Mouse (Mus musculus): Measurements from ENCODE around the gene Pgm2.

Pgm2 gene

DNA sequence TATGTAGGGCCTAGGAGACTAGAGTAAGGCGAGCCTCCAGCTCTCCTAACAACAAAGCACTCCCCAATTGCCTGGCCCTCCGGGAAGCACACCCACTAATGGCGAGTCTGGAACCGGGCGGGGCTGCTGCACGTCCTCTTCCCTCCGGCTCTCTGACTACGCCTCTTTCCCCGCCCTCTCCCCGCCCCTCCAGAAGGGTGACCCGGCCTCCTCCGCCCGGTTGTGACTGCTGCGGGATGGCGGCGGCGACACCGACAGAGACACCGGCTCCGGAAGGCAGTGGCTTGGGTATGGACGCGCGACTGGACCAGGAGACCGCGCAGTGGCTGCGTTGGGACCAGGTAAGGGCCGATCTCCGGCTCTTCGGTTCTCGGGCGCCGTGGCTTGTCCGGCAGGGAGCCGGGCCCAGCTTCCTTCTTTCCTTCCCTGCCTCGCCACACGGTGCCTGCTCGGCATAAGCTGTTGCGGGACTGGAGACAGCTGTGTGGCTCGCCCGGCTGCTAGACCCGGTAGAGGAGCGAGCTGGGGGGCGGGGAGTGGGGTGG lies at the start of gene Pgm2:
TSS of gene Pgm2 (plus strand) at position 203 of the 545 bp plus-strand sequence.
- DNase-seq (ENCODE audit: low spot score in 2 of 2) = peak; percentile 76 to 79

DNA sequence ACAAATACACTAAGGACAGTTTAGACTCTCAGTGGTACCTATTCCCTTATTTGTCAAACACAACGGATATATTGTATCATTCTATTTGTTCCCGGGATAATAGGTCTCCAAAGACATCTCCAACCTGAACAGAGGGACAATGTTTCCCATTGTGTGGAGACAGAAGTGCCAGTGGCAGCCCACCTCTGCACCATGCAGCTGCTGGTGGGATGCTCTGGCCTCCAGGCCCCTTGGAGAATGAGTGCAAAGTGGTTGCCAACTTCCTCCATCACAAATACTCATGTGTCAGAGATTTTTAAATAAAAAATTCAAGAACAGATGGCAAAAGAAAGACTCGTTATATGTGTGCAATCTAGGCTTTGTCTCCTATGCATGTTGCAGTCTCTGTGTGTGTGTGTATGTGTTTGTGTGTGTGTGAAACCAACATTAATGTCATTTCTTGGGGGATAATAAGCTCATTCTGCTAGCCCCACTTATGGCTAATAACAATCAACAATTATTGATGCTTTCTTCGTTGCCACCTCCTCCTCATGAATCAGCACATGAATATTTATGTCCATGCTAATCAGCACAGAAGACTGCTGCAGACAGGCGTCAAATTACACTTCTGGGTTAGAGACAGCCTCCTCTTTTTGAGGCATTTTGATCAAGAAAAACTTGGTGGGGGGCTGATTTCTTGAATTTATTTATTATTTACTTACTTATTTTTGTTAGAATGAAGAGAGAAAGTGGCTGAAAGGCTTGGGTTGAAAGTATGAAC lies 48.9 kb upstream of the Pgm2 start:
- DNase-seq (ENCODE audit: low spot score in 2 of 2) = no peak

GRCm38 (mm10) chr5:64044790-64045189 lies 48.0 kb upstream of the Pgm2 start:
- peak; percentile 59 to 64 for DNase-seq (ENCODE audit: low spot score in 2 of 2)

- DNase-seq (ENCODE audit: low spot score in 2 of 2) = no peak
Measured at GRCm38 (mm10) chr5:64045502-64045901, 47.2 kb upstream of the Pgm2 start.

- DNase-seq (ENCODE audit: low spot score in 2 of 2) = no peak
Measured at GRCm38 (mm10) chr5:64046995-64047394, 45.8 kb upstream of the Pgm2 start.

DNA sequence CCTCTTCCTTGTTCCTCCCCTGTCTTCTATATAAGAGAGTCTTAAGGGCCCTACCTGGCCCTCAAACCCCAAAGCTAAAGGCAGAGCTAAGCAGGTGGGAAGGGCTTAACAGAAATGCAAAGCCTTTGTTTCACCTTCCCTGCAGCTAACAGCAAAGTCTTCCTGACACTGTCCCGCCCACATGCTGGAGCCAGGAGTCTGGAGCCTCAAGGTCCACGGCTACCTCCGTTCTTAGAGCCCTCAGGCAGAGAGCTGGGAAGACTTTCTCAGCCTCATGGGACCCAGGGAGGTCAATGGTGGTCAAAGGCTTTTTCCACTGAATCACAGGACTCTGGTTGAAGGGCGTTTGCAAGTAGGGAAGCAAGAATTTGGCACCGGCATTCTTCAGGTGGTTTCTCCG lies 44.8 kb upstream of the Pgm2 start:
- no peak for DNase-seq (ENCODE audit: low spot score in 2 of 2)

DNA sequence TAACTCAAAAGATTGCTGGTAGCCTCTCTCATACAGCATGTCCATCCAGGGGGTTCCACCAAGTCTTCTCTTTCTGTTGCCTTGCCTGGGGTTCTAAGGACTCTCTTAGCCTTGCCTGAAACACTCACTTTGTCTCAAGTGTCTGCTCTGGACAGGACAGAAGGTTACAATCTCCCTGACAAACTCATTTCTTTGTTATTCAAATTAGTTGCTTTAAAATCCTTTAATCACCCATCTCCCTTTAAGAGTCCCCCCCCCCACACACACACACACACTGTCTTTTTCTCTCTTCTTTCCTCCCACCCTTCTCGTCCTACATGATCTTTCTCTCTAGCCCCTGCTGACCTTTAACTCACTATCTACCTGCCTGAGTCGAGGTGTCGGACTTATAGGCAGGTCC lies 44.1 kb upstream of the Pgm2 start:
- no peak for DNase-seq (ENCODE audit: low spot score in 2 of 2)

- no peak for DNase-seq (ENCODE audit: low spot score in 2 of 2)
Measured at GRCm38 (mm10) chr5:64049256-64049655, 43.5 kb upstream of the Pgm2 start.

GRCm38 (mm10) chr5:64053010-64053409 lies 39.7 kb upstream of the Pgm2 start:
- no peak for DNase-seq (ENCODE audit: low spot score in 2 of 2)

- no peak for DNase-seq (ENCODE audit: low spot score in 2 of 2)
Measured at GRCm38 (mm10) chr5:64056210-64056609, 36.5 kb upstream of the Pgm2 start.

DNA sequence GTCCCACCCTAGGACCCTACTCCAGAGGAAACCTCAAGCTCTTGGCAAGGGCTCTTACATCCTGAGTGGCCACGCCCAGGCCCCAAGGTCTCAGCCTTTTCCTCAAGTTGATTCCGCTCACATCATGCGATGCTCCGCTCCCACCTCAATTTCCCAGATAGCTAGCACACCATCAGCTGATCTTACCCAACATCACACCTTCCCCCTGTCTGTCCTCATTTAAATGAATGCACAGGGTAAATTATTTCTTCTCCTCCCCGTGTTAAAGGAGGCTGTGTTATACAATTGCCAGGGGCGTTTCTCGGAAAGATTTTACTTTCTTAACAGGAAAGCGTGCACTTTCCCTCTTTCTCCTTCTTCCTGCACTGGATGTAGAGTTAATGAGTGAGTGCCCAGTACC lies 31.9 kb upstream of the Pgm2 start:
- DNase-seq (ENCODE audit: low spot score in 2 of 2) = no peak

DNA sequence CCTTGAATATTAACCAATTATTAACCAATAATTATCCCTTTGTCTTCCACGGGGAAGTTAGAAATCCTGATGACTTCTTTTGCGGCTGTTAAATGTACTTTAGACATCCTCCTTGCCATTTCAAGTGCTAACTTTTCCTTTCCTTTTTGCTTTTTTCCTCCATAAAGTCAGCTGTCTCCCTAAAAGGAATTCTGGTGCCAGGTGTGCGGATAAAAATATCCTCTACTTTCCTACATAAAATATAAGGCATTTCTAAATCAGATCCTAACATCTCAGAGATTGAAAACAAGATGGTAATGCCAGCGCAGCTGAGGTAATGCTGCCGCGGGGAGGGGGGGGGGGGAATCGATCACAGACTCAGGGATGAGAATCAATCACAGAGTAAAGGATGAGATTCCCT lies 31.1 kb upstream of the Pgm2 start:
- no peak for DNase-seq (ENCODE audit: low spot score in 2 of 2)

GRCm38 (mm10) chr5:64062882-64063621 lies 29.7 kb upstream of the Pgm2 start:
- DNase-seq (ENCODE audit: low spot score in 2 of 2) = no peak

DNA sequence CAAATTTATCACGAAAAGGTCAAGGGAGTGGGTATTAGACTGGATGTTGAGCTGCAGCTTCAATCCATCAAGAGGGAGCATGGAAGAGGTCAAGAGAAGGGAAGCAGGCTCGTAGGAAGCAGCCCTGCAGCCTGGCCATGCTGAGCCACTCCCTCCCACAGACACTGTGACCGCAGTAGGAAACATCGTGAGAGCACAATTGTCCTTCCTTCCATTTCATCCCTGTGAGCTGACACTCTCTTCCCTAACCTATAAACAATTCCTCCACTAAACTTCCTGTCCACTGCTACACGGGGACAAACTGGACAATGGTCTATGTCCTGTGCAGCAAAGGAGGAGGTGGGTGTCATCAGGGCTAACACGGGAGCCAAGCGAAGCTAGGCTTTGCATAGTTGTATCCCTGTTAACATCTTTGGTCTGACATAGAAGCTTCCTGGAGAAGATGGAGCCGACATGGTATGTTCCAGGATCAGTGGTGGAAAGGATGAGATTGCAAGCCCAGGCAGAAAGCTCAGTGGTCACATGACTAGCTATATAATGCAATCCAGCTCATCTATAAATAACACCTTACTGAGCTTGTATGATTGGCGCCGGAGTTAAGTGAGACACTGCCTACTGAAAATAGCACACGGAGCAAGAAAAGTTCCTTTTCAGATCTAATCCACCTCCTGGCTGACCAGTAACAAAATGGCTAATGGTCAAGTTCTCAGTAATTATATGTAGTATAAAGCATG lies 29.0 kb upstream of the Pgm2 start:
- peak; percentile 22 to 31 for DNase-seq (ENCODE audit: low spot score in 2 of 2)

GRCm38 (mm10) chr5:64064401-64064800 lies 28.3 kb upstream of the Pgm2 start:
- DNase-seq (ENCODE audit: low spot score in 2 of 2) = peak in 1 of 2 experiments; percentile 21

DNA sequence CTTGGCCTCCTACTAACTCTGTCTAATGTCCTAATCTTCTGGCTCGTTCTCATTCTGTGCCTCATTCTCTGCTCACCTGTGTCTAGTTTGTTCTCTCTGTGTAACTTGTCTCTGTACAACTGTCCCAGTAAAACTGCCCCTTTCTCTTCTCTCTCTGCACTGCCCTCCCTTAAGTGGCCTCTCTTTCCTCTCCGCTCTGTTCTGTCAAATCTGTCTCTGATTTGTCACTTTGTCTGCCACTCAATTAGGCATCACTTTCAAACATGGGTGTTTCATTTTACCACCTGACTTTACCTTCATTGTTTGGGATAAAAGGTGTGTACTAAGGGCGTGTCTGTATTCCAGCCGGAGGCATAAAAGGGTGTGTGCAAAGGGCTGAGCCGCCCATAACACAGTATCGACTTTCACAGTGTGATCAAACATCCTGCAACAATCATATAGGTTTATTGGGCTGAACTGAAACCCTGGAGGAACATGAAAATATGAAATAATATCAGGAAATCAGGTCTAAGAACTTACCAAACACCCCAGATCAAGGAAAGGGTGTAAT lies 27.2 kb upstream of the Pgm2 start:
- DNase-seq (ENCODE audit: low spot score in 2 of 2) = no peak

DNA sequence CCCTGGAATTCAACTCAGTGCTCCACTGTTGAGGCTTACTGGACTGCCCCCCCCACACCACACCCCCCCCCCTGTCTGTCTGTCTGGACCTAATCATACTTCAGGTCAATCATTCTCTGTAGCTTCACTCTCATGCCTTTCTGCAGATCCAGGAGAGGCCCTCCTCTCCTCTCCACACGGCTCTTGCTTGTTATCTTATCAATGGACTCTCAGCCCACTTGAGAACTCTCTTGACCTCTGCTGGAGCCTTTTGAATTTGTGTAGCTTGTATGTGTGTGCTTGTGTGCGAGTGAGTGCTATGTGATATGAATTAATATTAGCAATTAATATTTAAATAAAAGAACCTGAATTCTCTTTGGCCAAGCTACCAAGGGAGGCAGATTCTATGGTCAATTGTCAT lies 26.6 kb upstream of the Pgm2 start:
- no peak for DNase-seq (ENCODE audit: low spot score in 2 of 2)

- no peak for DNase-seq (ENCODE audit: low spot score in 2 of 2)
Measured at GRCm38 (mm10) chr5:64067576-64067975, 25.2 kb upstream of the Pgm2 start.

DNA sequence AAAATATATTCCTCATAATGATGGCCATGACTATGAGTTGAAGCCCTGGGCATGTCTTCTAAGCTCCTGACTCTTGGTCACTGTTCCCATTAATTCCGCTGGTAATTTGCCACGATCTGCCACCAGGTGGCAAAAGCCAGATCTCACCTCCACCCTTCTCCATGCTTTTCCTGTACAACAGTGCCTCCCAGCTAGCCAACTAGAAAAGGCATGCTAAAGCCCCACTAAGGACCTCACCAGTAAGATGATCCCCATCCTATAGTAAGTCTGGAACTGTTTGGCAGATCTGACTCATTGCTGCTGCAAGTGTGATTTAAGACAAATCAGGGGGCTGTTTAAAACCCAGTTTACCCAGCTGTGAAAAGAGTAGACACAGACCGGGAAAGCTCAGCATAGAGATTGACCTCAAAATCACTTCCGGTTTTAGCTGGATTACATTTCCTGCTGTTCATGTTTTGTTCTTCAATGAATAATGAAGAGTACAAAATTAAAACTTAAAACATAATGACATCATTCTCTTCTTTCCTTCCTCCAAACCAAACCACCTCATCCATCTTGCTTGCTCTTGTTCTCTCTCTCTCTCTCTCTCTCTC lies 22.6 kb upstream of the Pgm2 start:
- peak; percentile 36 to 45 for DNase-seq (ENCODE audit: low spot score in 2 of 2)

DNA sequence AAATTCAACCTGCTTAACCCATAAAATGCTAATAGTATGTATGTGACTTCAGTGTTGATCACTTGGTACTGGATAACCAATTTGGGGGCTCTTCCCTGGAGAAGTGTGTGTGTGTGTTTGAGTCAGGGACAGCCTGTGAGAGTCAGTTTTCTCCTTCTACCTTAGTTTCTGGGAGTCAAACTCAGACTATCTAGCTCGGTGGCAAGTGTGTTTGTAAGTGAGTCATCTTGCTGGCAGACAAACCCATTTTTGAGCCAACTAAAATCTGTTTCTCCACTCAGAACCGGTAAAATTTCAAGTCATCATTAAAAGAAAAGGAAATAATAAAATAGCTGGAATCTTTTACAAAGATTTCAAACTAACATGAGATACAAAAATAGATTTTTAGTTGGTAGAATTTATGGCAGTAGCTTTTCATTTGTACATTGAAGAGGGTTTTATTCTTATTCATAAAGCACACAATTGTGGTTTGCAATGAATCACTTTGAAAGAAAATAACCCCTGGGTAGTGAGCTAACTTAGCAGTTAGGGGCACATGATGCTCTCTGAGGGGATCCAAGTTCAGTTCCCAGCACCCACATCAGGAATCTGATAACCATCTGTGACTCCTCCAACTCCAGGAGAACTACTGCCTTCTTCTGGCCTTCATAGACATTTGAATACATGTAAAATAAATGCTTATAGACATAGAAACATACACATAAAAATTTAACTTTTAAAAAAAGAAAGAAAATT lies 21.8 kb upstream of the Pgm2 start:
- peak in 1 of 2 experiments; percentile 23 for DNase-seq (ENCODE audit: low spot score in 2 of 2)

DNA sequence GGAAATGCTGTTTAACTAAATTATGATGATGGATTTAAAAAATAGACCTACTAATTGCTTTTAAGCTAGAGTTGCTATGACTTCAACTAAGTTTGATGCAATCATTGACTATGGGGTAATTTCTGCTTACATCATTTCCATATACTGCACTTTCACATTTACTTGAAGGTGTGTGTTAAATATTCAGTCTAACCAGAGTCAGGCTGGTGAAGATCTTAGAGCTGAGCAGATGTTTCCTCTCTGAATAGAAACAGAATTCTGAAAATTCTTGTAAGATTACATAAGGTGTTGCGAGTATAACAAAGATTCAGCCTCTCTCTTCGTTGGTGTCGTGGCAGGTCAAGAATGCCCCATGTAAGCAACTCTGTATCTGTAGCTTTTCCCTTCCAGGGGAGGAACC lies 18.3 kb upstream of the Pgm2 start:
- DNase-seq (ENCODE audit: low spot score in 2 of 2) = no peak
